Mouse (Mus musculus) spleen, embryonic (tissue): Measurements from ENCODE around the gene Chd2.

Experiments used
- CTCF ChIA-PET: fragments of 350-600 bp; sonication (Branson Sonifier 250); formaldehyde crosslinking; loops from one replicate; lab custom pipeline; 2022; lab: Charles Lee

Chd2 gene

GRCm38 (mm10) chr7:73567754-73568161 lies 26.1 kb upstream of the Chd2 start:
- CTCF ChIA-PET = no interaction called here

GRCm38 (mm10) chr7:73564131-73564530 lies 22.5 kb upstream of the Chd2 start:
- CTCF ChIA-PET = interaction anchor here (0.5 kb wide), 1 partner anchor 44 kb away, joined by 5 read pairs; no protein-coding TSS in a partner anchor

GRCm38 (mm10) chr7:73561492-73562055 lies 19.9 kb upstream of the Chd2 start:
- CTCF ChIA-PET = no interaction called here

GRCm38 (mm10) chr7:73560811-73561210 lies 19.2 kb upstream of the Chd2 start:
- CTCF ChIA-PET = interaction anchor here (0.6 to 1.4 kb wide), 8 partner anchors 11 to 1837 kb away, joined by 3 to 4 read pairs (median 3); no protein-coding TSS in a partner anchor

- CTCF ChIA-PET = interaction anchor here (0.8 to 1.4 kb wide), 3 partner anchors 12 to 46 kb away, joined by 3 to 4 read pairs (median 4); no protein-coding TSS in a partner anchor
Observed at GRCm38 (mm10) chr7:73559853-73560190, 18.2 kb upstream of the Chd2 start.

GRCm38 (mm10) chr7:73559170-73559852 lies 17.7 kb upstream of the Chd2 start:
- CTCF ChIA-PET = interaction anchor here (0.6 to 1.4 kb wide), 5 partner anchors 13 to 49 kb away, joined by 3 to 4 read pairs (median 4); partner anchors contain the start of gene Chd2

GRCm38 (mm10) chr7:73558293-73559169 lies 16.9 kb upstream of the Chd2 start:
- CTCF ChIA-PET = interaction anchor here (0.6 to 1.5 kb wide), 7 partner anchors 17 to 62 kb away, joined by 3 to 4 read pairs (median 3); partner anchors contain the start of gene Chd2

GRCm38 (mm10) chr7:73557671-73558265 lies 16.1 kb upstream of the Chd2 start:
- CTCF ChIA-PET = interaction anchor here (0.9 to 1.5 kb wide), 4 partner anchors 33 to 63 kb away, joined by 3 to 4 read pairs (median 4); no protein-coding TSS in a partner anchor

GRCm38 (mm10) chr7:73556688-73557667 lies 15.3 kb upstream of the Chd2 start:
- CTCF ChIA-PET = interaction anchor here (0.6 to 1.5 kb wide), 5 partner anchors 12 to 63 kb away, joined by 3 to 4 read pairs (median 4); no protein-coding TSS in a partner anchor

GRCm38 (mm10) chr7:73555918-73556580 lies 14.4 kb upstream of the Chd2 start:
- CTCF ChIA-PET = interaction anchor here (0.6 to 1.0 kb wide), 2 partner anchors 11 to 12 kb away, joined by 3 to 4 read pairs; no protein-coding TSS in a partner anchor

- CTCF ChIA-PET = interaction anchor here (0.6 to 0.8 kb wide), 2 partner anchors 13 to 23 kb away, joined by 3 read pairs; partner anchors contain the start of gene Chd2
Observed at GRCm38 (mm10) chr7:73554849-73555248, 13.2 kb upstream of the Chd2 start.

- CTCF ChIA-PET = interaction anchor here (1.0 to 1.7 kb wide), 2 partner anchors 24 to 42 kb away, joined by 4 to 5 read pairs; no protein-coding TSS in a partner anchor
Observed at GRCm38 (mm10) chr7:73553160-73553559, 11.5 kb upstream of the Chd2 start.

- CTCF ChIA-PET = interaction anchor here (0.7 kb wide), 1 partner anchor 96 kb away, joined by 24 read pairs; no protein-coding TSS in a partner anchor
Observed at GRCm38 (mm10) chr7:73552054-73552750, 10.6 kb upstream of the Chd2 start.

- CTCF ChIA-PET = interaction anchor here (0.7 kb wide), 1 partner anchor 95 kb away, joined by 24 read pairs; no protein-coding TSS in a partner anchor
Observed at GRCm38 (mm10) chr7:73551370-73551769, 9.7 kb upstream of the Chd2 start.

GRCm38 (mm10) chr7:73548051-73548450 lies 6.4 kb upstream of the Chd2 start:
- CTCF ChIA-PET = interaction anchor here (0.6 kb wide), 1 partner anchor 37 kb away, joined by 5 read pairs; no protein-coding TSS in a partner anchor

GRCm38 (mm10) chr7:73546561-73547510 lies 5.2 kb upstream of the Chd2 start:
- CTCF ChIA-PET = no interaction called here

GRCm38 (mm10) chr7:73545004-73545403 lies 3.4 kb upstream of the Chd2 start:
- CTCF ChIA-PET = interaction anchor here (0.6 to 1.5 kb wide), 4 partner anchors 9 to 34 kb away, joined by 3 to 8 read pairs (median 4); no protein-coding TSS in a partner anchor
